Mouse (Mus musculus) liver, adult (tissue): Measurements from ENCODE around the gene Sag.
A peak's percentile ranks its signal among the peaks of the same experiment; 100 is the strongest.

ENCODE experiments used
- GATA4 ChIP-seq: IDR thresholded peaks from 2 replicates; pipeline ENCODE4 v1.6.1; 2014; ENCODE audit warnings: mild to moderate bottlenecking, low read length; ENCODE audit not compliant: insufficient replicate concordance

Sag gene

GRCm38 (mm10) chr1:87863602-87864001 is 60.1 kb downstream of the Sag start:
- no peak for TF ChIP-seq GATA4

GRCm38 (mm10) chr1:87864889-87865288 is 61.4 kb downstream of the Sag start:
- no peak for TF ChIP-seq GATA4

DNA sequence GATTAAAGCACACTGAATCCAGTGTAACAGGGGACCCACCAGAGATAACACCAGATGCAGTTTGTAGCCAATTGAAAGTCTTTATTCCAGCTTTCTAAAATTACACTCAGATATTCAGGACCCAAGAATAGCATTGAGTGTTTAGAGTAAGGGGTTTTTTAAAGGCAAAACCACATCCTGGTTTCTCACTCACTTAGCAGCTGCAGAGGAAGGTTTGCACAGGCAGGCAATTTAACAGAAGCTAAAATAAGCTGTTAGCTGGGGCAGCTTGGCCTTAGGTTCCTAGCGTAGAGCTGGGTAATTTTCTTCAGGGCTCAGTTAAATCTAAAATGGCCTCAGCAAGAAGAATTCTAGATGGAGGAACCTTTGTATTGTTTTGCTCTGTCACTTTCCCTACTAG is 63.2 kb downstream of the Sag start:
- TF ChIP-seq GATA4, result no peak

DNA sequence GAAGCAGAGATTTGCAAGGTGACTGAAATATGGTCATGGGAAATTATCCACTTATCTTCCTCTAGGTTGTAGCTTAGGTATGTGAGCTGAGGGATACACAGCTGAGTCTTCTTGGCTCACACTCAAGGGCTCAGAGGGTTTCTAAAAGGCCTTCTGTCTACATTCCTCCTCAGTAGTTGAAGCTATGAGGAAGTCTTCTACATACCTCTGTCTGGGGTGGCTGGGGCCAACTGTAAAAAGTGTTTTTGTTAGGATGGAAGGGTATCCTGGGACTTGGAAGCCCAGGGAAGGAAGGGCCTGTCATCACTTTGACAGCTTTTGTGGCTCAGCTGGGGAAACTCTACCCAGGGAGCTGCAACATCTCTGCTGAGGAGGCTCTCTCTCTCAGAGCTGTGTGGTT is 68.1 kb downstream of the Sag start:
- no peak for TF ChIP-seq GATA4

DNA sequence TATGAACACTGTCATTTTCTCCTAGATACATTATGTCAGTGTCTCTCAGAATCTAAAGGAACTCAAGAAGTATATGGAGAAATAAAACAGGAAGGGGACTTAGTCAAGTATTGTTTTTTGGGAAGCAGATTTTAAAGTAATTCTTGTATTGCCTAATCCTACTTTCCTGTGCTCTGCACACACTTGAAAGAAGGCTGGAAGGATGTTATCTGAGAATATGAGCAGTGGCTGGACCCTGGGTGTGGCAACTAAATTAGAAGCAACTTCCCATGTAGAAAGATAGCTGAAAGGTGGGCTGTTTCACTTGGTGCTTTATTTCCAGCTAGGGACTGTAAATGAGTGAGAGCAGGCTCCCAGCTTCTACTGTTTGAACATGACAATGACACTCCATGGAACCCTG is 69.6 kb downstream of the Sag start:
- TF ChIP-seq GATA4, result no peak

DNA sequence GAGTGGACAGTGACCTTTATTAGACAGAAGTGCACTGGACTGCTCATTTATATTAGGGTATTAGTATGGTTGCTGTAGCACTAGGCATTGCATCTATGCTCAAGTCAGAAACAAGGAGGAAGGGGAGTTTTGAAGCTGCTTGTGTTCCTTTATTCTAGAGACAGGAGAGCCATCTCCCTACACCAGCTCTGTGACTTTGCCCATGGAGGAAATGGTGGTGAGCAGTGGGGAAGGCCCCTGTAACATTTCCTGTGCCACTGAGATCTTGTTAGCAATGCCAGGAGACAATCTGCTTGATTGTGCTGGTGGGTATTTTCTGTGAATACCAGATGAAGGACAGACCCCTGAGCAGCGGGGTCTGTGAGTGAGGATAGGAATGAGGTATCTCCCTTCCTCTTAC is 72.6 kb downstream of the Sag start:
- TF ChIP-seq GATA4, result no peak

- no peak for TF ChIP-seq GATA4
Measured at GRCm38 (mm10) chr1:87877552-87878283, 74.2 kb downstream of the Sag start.

- TF ChIP-seq GATA4, result no peak
Measured at GRCm38 (mm10) chr1:87879034-87879433, 75.6 kb downstream of the Sag start.

DNA sequence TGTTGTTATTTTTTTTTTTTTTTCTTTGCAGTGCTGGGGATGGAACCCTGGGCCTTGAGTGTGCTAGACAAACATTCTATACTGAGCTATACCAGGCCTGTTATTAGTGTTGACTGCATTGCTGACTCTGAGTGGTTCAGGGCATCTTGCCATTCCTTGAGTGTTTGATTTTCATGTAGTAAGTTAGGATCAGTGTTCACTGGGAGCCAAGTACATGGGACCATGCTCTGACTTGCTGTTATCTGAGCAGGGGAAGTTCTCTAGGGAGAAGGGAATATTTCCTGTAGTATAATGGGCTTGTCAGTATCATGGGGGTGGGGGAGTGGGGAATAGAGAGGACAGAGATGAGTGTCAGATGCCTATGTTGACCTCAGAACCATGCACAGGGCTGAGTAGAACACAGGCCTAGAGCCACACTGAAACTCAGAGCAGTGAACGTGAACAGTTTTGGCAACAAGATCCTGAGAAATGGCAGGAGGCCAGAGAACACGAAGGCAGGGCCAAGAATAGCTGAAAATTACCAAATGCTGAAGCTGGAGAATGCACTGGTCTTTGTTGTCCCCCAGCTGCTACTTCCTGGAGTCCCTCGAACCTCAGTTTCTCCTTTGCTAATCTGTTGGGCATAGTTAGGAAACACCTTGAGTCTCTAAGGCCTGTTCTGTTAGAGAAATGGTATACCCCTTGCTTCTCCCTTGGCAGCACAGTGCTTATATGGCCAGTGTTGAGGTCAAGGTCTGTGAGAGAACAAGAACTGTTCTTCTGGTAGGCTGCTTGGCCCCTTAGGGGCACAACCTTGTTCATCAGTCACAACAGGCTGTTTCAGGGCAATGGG is 76.2 kb downstream of the Sag start:
- peak; percentile 34; the same call in 1 of the 2 replicates for TF ChIP-seq GATA4

- no peak for TF ChIP-seq GATA4
Measured at GRCm38 (mm10) chr1:87880326-87880627, 76.8 kb downstream of the Sag start.

DNA sequence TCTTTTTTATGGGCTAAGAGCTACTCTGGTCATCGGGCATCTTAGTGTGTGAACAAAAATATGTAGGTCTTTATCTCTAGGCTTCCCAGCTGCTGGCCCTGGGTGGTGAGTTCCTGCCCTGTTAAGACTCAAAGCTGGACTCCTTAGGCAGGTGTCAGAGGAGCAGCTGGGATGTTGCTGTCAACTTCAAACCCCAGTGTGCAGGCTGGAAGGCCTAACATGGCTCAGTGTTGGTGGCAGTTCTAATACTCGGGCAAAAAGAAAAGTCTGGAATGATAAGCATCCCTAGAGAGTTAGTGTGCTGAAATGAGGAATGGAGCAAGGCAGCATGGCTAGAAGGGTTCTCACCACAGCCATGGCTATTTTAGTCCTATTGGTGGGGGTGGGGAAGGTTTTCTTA is 77.4 kb downstream of the Sag start:
- no peak for TF ChIP-seq GATA4

DNA sequence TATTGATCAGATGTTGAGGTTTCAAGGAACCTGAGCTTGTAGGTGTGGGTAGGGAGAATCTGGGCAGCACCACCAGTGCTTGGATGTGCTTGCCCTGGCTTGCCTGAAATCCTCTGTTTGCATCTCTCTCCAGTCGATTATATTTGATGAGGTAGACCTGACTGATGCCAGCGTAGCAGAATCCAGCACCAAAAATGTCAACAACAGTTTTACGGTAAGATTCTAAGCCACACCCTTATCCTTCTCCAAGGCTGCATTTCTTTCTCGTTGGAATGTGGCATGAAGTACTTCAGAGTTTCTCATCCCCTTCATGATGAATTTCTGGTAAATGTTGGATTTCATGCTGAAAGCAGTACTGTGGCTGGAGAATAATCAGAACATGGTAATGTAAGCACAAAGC is 78.2 kb downstream of the Sag start:
- no peak for TF ChIP-seq GATA4

GRCm38 (mm10) chr1:87882554-87882953 is 79.1 kb downstream of the Sag start:
- TF ChIP-seq GATA4, result no peak

GRCm38 (mm10) chr1:87890960-87891359 is 87.5 kb downstream of the Sag start:
- no peak for TF ChIP-seq GATA4

GRCm38 (mm10) chr1:87891634-87892033 is 88.2 kb downstream of the Sag start:
- TF ChIP-seq GATA4, result no peak

GRCm38 (mm10) chr1:87892499-87892898 is 89.0 kb downstream of the Sag start:
- TF ChIP-seq GATA4, result no peak

DNA sequence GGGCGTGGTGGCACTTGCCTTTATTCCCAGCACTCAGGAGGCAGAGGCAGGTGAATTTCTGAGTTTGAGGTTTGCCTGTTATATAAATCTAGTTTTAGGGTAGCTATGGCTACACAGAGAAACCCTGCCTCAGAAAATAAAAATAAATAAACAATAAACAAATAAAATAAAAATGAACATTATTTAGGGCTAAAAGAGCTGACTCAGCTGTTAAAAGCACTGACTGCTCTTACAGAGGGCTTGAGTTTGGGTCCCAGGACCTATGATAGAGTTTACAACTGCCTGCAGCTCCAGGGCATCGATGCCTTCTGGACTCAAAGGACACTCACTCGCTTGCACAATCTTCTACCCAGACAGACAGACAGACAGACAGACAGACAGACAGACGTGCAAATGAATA is 89.9 kb downstream of the Sag start:
- TF ChIP-seq GATA4, result no peak
